Mouse (Mus musculus) kidney, embryonic 15.5 days (tissue): ENCODE measurements around the gene Hyal6. TPM values are rescaled to one million over a fixed set of nuclear protein-coding genes. Genes with fewer than 3 reads are reported as not detected.

Experiments
- ATAC-seq: fragments of 200-750 bp; cut with Nextera tagmentation; replicated peaks from 2 replicates; pipeline ENCODE4 v1.8.0; 2017; ENCODE audit warnings: moderate TSS enrichment; ENCODE audit not compliant: low FRiP score
- H3K27ac ChIP-seq: fragments of 300-500 bp; sonication (generic); 2 replicates; pipeline ENCODE4 v1.5.1; 2015; ENCODE audit warnings: mild to moderate bottlenecking, inconsistent platforms
- H3K27me3 ChIP-seq: fragments of 300-500 bp; sonication (generic); 2 replicates; pipeline ENCODE4 v1.6.1; 2015; ENCODE audit warnings: inconsistent platforms
- H3K36me3 ChIP-seq: fragments of 300-500 bp; sonication (generic); 2 replicates; pipeline ENCODE4 v1.6.1; 2015; ENCODE audit warnings: inconsistent platforms
- H3K4me1 ChIP-seq: fragments of 300-500 bp; sonication (generic); 2 replicates; pipeline ENCODE4 v1.6.1; 2015; ENCODE audit warnings: inconsistent platforms
- H3K4me2 ChIP-seq: fragments of 300-500 bp; sonication (generic); 2 replicates; pipeline ENCODE4 v1.6.1; 2015; ENCODE audit warnings: moderate library complexity, mild to moderate bottlenecking, inconsistent platforms
- H3K4me3 ChIP-seq: fragments of 300-500 bp; sonication (generic); replicated peaks from 2 replicates; pipeline ENCODE4 v1.5.1; 2015; ENCODE audit warnings: mild to moderate bottlenecking, inconsistent platforms
- H3K9ac ChIP-seq: fragments of 300-500 bp; sonication (generic); 2 replicates; pipeline ENCODE4 v1.6.1; 2015; ENCODE audit warnings: mild to moderate bottlenecking, inconsistent platforms
- H3K9me3 ChIP-seq: fragments of 300-500 bp; sonication (generic); replicated peaks from 2 replicates; pipeline ENCODE4 v1.6.1; 2016; ENCODE audit warnings: inconsistent platforms
- WGBS: fragments of 180-500 bp; shearing (Covaris S2); methylation state at CpG from one replicate; pipeline ENCODE4 v1.1.7; 2015; ENCODE audit warnings: mixed read lengths; 5-methylcytosine and 5-hydroxymethylcytosine counted together
- polyA plus RNA-seq: library from polyadenylated mRNA; unstranded; fragments of >200 nt; fragmentation: Nextera tagmentation; extraction: Ambion mirVana; gene quantifications from 2 replicates; pipeline ENCODE4 v1.2.1, GENCODE M21; 2015

Hyal6 gene
- polyA plus RNA-seq, 1 experiment from 2014 or later: not detected

- H3K27ac ChIP-seq: no peak overlapping the region
- H3K4me2 ChIP-seq: no peak overlapping the region
- no peaks in the 10 kb centered on the region for H3K27me3 ChIP-seq
- no peaks in the 10 kb centered on the region for H3K9me3 ChIP-seq
- H3K4me3 ChIP-seq: no peak overlapping the region
- no peak overlapping the region for H3K9ac ChIP-seq
- 31% methylated on average over 2 of the region's 2 CpGs for WGBS
- no peaks in the 10 kb centered on the region for H3K4me1 ChIP-seq
- peak; percentile 71; the same call in 1 of the 2 replicates for ATAC-seq
- H3K36me3 ChIP-seq: no peaks in the 10 kb centered on the region
Observed at GRCm38 (mm10) chr6:24766261-24766660, 33.2 kb downstream of the Hyal6 start.

- no peaks in the 10 kb centered on the region for H3K4me1 ChIP-seq
Observed at GRCm38 (mm10) chr6:24779182-24779581, 46.1 kb downstream of the Hyal6 start.

DNA sequence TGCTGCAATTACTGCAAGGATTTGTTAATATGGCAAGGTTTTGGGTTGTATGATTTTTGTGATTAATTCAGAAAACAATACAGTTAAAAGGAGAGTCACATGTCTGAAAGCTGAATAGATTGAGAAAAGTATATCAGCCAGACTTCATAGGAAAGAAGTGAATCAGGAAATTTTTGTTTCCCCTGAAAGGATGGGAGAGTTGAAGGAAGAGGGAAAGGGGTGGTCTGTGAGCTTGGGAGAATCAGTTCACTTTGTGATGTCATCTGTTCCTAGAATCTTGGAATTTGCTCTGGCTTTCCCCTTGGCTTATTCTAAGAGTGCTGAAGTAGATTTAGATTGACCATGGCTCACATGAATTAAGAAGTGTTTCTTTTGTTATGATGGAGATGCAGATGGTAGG is 57.8 kb downstream of the Hyal6 start, which contains the start of gene Spam1:
Gene Spam1 (plus strand): TSS at position 301 of the 400 bp plus-strand sequence.
- Histone ChIP-seq H3K36me3 (no peaks in the 10 kb centered on the region), H3K9me3 (no peaks in the 10 kb centered on the region), H3K4me1 (no peaks in the 10 kb centered on the region), H3K4me3 (no peak within 1 kb of the TSS), H3K4me2 (no peak within 1 kb of the TSS), H3K27ac (no peak within 1 kb of the TSS), H3K9ac (no peak within 1 kb of the TSS), H3K27me3 (no peaks in the 10 kb centered on the region)
- no peak for ATAC-seq

More at GRCm38 (mm10) chr6:24779182-24779581, 46.1 kb downstream of the Hyal6 start:
- H3K9me3 ChIP-seq: no peaks in the 10 kb centered on the region
- WGBS: 68% methylated on average over 2 of the region's 2 CpGs
- ATAC-seq: no peak
- no peak overlapping the region for H3K9ac ChIP-seq
- H3K27ac ChIP-seq: no peak overlapping the region
- no peaks in the 10 kb centered on the region for H3K27me3 ChIP-seq
- H3K36me3 ChIP-seq: no peaks in the 10 kb centered on the region
- H3K4me2 ChIP-seq: no peak overlapping the region
- no peak overlapping the region for H3K4me3 ChIP-seq

Other genes with a start within 250 kb of the Hyal6 start
- 0.05 and 0.12 TPM in 2 replicates for gene Iqub, start 218.2 kb upstream of the Hyal6 start, polyA plus RNA-seq
- gene Ndufa5, start 205.2 kb upstream of the Hyal6 start, polyA plus RNA-seq: 377 and 407 TPM in 2 replicates
- gene Asb15, start 205.1 kb upstream of the Hyal6 start, polyA plus RNA-seq: 0.18 and 0.45 TPM in 2 replicates
- gene Lmod2, start 135.5 kb upstream of the Hyal6 start, polyA plus RNA-seq: 0.17 and 0.55 TPM in 2 replicates
- gene Wasl, start 68.2 kb upstream of the Hyal6 start, polyA plus RNA-seq: 77.7 and 87.6 TPM in 2 replicates
- not detected in 2 replicates for gene Hyal4, start 15.1 kb downstream of the Hyal6 start, polyA plus RNA-seq
- not detected in 2 replicates for gene Spam1, start 57.9 kb downstream of the Hyal6 start, polyA plus RNA-seq
- gene Hyal5, start 124.8 kb downstream of the Hyal6 start, polyA plus RNA-seq: not detected in 2 replicates
- 9.4 and 9.7 TPM in 2 replicates for gene Tmem229a, start 223.1 kb downstream of the Hyal6 start, polyA plus RNA-seq